Mouse (Mus musculus): ENCODE measurements around the gene Ncs1. TPM values are rescaled to one million over a fixed set of nuclear protein-coding genes. Genes with fewer than 3 reads are reported as not detected.

Gene Ncs1
- total RNA-seq, 2 experiments from 2014 or later, result 259 to 284 TPM

DNA sequence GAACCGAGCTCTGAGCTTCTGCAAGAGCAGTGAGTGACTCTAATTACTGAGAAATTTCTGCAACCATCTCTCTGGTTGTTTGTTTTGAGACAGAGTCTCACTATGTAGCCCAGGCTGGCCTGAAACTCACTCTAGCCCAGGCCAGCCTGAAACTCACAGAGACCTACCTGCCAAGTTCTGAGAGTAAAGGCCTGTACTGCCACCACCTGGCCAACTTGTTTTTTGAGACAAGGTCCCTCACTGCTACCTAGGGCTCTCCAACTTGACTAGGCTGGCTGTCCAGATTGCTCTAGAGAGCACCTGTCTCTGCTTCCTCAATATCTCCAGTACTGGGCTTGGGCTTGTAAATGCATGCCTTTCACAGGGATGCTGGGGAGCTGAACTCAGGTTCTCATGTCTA lies 25.4 kb downstream of the Ncs1 start:
- no peak for DNase-seq (ENCODE audit: extremely low spot score in 1 of 2, low spot score in 1 of 2)

DNA sequence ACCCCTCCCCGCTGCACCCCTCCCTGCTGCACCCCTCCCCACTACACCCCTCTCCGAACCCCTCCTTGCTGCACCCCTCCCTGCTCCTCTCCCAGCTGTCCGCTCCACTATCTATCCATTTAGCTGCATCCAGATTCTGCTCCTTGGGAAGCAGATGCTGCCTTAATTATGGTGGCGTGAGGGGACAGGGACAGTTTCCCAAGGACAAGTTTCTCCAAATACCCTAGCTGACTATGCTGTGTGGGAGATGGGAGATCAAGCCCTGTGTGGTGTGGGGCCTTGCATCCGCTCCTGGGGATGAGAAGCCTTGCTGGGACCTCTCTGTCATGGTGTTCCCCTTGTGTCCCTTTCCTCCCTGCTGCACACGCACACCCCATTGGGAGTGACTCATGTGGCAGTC lies 29.4 kb downstream of the Ncs1 start:
- no peak for DNase-seq (ENCODE audit: extremely low spot score in 1 of 2, low spot score in 1 of 2)

DNA sequence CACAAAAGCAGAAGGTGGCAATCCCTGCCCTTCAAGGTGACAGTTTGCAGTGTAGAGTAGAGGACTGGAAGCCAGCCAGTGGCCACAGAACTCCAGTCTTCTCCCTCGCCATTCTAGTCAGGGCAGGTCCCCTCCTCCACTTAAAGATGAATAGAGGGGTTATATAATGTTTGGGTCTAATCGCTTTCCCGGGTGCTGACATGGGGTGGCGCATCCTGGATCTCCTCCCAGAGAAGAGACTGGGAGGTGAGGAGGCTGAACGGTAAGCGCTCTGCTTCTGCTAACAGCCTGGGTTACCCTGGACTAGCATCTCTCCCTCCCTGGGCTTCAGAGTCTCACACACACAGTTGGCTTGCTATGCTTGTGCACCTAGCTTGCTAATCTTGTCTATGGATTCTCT lies 32.2 kb downstream of the Ncs1 start:
- no peak for DNase-seq (ENCODE audit: extremely low spot score in 1 of 2, low spot score in 1 of 2)

DNA sequence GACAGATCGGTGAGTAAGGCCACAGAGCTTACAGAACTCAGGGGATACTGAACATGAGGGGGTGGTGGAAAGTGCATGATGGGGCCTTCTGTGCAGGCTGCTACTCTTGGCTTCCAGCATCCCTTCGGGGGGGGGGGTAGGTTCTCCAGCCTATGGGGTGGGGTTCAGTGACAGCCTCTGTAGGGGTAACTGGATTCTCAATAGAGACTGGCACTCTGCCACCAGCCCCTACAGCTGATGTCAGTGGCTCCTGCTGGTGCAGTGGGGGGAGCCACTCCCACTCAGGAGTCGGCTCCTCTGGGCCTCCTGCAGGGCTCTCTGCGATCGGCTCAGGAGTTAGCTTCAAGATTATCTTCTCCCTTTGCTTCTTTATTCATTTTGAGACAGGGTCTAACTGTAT lies 32.9 kb downstream of the Ncs1 start:
- no peak for DNase-seq (ENCODE audit: extremely low spot score in 1 of 2, low spot score in 1 of 2)

DNA sequence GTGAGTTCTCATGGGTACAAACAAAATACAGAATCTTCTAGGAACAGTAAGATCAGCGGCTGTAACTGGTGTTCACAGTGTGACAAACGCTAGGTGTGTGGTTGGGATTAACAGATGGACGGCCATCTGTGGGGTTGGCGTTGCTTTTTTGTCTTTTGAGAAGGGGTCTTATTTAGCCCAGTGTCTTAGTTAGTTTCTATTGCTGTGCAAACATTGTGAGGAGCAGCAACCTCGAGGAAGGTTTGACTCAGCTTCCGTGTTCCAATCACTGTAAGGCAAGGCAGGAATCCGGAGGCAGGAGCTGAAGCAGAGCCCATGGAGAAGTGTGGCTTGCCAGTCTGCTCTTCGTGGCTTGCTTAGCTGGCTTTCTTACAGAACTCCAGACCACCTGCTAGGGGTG lies 35.5 kb downstream of the Ncs1 start:
- no peak for DNase-seq (ENCODE audit: extremely low spot score in 1 of 2, low spot score in 1 of 2)

DNA sequence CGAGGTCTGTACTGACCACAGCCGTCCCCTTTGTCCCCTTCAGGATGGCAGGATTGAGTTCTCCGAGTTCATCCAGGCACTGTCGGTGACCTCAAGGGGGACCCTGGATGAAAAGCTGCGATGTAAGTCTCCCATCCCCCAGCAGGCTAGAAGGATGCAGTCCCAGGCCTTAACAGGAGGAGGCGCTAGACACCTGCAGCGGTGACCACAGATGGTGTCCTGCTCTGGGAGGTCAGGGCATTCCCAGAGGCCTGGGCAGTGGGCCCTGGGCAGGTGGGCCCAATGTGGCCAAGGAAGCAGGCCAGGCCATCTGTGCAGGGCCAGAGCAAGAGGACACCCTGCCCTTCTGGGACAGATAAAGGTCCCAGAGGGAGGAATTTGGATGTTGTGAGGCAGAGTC lies 36.6 kb downstream of the Ncs1 start:
- DNase-seq (ENCODE audit: extremely low spot score in 1 of 2, low spot score in 1 of 2), result no peak

DNA sequence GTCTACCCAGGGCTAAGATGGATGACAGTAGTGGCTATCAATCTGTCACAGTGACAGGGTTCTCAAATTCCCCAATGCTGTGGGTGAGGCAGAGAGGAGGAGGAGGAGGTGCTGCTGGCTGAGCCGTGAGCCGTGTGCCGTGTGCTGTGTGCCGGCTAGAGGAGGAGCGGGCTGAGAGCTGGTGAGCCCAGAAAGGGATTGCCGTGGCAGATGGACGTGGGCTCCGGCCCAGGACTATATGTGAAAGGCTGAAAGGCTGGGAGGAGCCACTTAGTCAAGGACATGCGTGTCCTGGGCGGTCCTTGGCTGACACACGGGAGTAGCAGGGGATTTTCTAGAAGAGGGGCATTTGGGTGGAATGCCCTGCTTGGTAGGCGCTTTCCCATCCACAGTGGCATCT lies 37.3 kb downstream of the Ncs1 start:
- DNase-seq (ENCODE audit: extremely low spot score in 1 of 2, low spot score in 1 of 2), result no peak

DNA sequence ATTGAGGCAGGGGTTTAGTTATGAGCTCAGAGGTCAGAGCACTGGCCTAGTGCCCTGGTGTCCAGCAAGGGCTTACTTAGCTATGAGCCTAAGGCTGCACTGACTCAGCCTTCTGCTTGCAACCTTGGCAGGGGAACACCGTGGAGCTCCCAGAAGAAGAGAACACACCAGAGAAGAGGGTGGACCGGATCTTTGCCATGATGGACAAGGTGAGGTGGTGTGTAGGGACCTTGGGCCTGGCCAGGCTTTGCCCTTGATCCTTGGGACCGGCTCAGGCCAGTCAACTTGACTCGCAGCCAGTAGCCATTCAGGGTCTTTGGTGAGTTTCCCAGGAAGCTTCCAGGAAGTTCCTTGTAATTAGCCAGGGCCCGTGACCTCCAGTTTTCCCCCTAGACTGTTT lies 38.9 kb downstream of the Ncs1 start:
- DNase-seq (ENCODE audit: extremely low spot score in 1 of 2, low spot score in 1 of 2), result no peak

DNA sequence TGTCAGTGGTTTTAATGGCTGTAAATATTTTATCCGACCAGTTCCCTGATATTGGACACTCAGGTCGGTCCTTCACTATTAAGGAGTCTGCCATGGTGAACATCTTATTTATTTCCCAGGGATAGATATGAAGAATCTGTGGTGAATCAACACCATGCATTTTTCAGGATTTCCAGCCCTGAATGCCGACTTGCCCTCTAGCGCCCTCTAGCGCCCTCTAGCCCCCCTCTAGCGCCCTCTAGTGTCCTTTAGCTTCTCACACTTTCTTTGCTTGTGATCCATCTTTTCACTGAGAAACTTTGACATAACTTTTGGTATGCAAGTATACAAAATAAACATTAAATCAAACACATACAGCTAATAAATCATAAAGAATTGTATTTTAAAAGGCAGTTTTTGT lies 45.8 kb downstream of the Ncs1 start:
- DNase-seq (ENCODE audit: extremely low spot score in 1 of 2, low spot score in 1 of 2), result peak in 1 of 2 experiments; percentile 77

DNA sequence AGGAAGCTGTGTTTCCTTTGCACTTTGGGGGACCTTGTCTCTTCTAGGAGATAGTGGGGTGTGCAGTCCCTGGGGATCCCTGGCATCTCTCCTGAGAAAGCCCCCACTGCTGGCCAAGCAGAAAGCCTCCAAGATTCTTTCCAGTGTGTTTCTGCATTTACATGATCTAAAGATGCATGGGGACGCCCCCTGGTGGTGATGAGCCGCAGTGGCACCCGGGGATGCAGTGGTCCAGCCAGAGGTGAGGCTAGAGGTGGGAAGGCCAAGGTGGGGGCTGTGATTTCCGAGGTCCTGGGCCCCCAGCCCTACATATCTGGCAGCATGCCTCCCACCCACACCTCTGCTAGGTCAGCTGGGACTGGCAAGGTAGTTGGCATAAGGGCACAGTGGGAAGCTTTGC lies 49.4 kb downstream of the Ncs1 start:
- DNase-seq (ENCODE audit: extremely low spot score in 1 of 2, low spot score in 1 of 2), result peak; percentile 64 to 87

DNA sequence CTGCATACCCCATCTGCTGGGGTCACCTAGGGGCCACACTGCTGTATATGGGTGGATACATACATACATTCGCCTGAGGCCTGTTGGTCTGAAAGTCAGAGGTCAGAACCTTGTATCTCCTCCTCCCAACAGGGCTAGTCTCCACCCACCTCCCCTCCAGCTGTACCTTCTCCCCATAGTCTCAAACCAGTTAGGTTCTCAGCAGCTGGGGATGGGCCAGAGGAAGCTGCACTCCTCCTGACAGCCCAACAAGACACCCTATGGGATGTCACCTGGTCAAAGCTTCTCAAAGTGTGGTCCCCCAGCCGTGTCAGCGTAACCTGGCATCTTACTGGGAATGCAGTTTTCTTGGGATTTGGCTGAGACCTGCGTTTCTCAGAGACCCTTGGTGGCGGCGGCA lies 50.8 kb downstream of the Ncs1 start:
- no peak for DNase-seq (ENCODE audit: extremely low spot score in 1 of 2, low spot score in 1 of 2)

DNA sequence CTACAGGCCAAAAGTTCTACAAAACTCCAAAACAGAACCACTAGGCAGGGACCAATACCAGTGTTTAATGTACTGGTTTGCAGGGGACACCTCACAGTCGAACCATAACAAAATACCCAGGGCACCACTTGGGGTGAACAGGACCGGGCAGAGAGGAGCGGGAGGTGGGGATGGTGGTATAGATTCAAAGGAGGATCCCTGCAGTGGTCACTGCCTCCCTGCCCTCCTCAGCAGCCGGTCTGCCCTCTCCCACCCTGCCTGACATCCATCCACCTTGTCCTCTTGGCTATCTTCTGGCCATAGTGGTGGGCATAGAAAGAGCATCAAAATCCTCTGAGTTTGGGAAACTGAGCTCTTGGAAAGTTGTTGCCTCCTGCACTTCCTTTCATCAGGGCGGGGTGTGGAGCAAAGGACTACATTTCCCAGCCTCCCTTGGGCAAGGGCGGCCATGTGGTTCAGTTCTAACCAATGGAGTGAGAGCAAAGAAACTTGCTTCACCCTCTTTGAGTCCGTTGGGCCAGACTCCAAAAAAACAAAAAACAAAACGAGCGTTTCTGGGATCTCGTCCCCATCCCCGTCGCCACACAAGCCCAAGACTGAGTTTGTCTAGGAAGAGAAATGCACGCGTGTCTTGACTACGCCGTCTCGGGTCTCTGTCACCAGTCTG lies 52.1 kb downstream of the Ncs1 start:
- DNase-seq (ENCODE audit: extremely low spot score in 1 of 2, low spot score in 1 of 2), result no peak

DNA sequence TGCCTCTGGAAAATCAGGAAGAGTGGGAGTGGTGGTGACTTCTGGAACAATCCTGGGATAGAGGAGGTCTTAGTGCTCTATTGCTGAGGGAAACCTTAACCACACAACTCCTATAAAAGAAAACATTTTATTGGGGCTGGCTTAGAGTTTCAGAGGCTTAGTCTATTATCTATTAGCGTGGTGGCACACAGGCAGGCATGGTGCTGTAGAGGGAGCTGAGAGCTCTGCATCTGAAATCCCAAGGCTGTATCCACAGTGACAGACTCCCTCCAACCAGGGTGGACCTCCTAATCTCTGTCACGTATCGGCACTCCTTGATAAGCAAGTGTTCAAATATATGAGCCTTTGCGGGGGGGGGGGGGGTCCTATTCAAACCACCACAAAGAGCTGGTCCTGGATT lies 53.2 kb downstream of the Ncs1 start:
- DNase-seq (ENCODE audit: extremely low spot score in 1 of 2, low spot score in 1 of 2), result no peak

DNA sequence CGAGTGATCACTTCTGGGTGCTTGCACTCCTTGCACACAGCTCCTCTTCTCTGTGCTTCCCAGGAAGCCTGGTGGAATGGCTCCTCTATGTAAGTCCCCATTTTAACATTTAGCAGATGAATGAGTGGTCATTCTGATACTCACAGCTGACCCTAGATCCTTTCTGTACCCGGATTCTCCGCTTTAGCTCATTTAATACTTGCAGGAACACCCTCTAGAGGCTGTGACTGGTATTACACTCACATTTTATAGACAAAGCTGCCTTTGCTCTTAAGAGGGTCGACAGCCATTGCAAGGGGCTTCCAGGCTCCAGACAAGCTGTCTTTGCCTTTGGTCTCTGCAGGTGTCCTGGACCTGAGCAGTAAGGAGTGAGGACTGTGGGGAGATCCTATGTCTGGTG lies 53.6 kb downstream of the Ncs1 start:
- no peak for DNase-seq (ENCODE audit: extremely low spot score in 1 of 2, low spot score in 1 of 2)

DNA sequence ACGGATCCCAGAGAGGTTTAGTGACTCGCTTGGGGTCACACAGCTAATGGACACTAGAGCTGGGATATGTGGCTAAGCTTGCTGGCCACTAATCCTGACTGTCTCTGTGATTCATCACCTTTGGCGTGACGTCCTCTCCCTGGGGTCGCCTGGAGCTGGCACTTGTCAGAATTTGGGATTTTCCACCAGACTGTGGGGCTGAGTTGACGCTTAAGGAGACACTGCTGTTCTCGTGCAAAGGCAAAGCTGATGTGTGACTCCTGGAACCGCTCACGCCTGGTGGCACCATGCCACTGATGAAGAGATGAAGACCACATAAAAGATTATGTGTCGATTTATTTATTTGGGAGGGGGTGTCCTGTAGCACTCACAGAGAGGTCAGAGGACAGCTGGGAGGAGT lies 54.4 kb downstream of the Ncs1 start:
- no peak for DNase-seq (ENCODE audit: extremely low spot score in 1 of 2, low spot score in 1 of 2)

DNA sequence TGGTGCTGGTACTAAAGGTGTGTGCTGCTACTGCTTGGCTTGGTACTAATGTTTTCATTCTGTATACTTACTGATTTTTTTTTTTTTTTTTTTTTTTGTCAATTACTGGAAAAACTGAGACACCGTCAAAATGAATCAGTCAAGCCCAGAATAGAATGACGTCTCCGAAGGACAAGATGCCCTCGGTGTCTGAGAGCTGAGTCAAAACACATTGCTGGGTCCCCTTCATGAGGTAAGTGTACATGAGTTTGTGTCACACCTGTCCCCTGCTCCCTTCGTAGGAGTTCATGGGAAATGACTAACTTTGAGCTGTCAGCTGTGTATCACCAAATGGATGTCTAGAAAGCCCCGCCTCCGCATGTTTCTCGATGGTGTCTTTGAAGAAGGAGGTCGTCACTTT lies 57.6 kb downstream of the Ncs1 start:
- DNase-seq (ENCODE audit: extremely low spot score in 1 of 2, low spot score in 1 of 2), result no peak

DNA sequence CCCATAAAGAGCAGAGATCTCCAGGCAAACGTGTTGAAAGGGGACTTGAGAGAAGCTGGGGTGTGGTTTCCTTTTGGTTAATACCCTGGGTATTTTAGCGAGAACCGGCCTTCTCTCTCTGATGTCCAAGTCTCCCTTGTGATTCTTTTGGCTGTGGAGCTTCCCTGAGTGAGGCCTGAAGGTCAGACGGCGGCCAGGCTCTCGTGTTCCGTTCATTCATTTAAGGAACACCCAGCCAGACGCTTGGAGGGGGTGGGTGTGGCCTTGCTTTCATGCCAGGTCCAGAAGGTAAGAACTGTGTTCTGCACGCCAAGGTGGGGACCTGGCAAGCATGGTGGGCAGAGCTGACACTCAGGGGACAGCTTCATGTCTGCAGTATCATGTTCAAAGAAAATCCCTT lies 58.6 kb downstream of the Ncs1 start:
- no peak for DNase-seq (ENCODE audit: extremely low spot score in 1 of 2, low spot score in 1 of 2)

DNA sequence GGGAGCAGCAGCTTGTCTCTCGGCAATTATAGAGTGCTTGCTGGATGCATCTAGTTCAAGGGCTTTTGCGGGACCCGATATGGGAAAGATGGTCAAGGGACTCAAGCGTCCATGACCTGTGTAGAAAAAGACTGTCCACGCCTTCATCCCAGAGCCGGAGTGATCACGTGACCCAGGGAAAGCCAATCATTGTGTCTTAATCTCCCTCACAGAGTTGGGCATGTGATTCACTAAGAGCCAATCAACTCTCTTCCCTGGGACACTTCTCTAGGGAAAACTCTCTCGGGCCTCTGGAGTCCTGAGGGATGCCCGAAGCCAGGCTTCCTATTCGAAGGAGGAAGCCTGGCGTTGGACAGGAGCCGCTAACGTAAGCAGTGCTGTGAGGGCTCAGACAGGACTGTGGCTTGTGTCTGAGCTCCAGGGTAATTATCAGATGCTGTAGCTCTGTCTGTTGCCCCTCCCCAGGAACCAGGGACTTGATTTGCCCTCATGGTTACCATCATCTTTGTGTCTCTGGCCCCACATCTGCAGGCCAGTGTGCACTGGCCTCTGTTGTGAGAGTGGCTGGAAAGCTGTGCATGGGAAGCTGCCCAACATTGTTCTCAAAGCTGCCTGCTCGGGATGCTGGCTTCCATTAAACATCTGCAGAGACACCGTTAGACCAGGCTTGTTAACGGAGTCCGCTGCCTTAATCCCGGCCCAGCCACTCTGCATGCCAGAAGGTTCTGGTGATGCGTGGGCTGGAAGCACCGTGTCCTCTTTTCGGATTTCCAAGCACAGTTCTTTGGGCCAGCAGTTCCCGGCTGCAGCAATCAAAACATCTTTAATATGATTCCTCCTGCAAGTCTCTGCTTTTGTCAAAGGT lies 59.4 kb downstream of the Ncs1 start:
- DNase-seq (ENCODE audit: extremely low spot score in 1 of 2, low spot score in 1 of 2), result no peak

DNA sequence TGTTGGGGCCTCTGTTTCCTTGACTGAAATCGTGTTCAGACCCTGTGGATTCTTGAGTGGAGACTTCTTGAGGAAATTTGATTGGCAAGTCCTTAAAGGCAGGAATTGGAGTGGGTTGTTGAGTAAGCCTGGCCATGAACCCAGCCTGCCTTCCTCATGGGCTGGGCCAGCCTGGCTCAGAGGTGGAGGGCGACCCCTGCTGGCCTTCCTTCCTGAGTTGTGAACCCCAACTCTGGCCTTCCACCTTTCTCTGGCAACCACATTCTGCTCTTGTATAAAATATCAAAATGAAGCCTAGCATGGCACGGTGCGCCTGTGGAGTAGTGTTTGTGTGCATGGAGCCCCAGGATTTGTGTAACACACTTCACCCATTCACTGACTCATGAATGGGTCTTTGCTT lies 60.1 kb downstream of the Ncs1 start:
- peak in 1 of 2 experiments; percentile 48 for DNase-seq (ENCODE audit: extremely low spot score in 1 of 2, low spot score in 1 of 2)

DNA sequence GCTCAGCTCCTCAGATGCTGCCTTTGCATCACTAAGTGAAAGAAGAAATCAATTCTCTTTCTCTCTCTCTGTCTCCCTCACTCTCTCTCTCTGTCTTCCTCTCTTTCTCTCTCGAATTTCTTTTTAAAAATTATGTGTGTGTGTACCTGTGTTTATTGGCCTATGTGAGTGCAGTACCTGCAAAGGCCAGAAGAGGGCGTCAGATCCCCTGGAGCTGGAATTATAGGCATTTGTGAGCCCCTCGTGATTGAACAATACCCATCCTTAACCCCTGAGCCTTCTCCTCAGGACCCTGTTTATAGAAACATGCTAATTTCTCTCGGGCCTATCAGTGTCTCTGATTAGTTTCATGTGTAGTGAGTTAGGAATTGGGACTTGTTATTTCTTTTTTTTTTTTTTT lies 62.6 kb downstream of the Ncs1 start:
- DNase-seq (ENCODE audit: extremely low spot score in 1 of 2, low spot score in 1 of 2), result no peak

DNA sequence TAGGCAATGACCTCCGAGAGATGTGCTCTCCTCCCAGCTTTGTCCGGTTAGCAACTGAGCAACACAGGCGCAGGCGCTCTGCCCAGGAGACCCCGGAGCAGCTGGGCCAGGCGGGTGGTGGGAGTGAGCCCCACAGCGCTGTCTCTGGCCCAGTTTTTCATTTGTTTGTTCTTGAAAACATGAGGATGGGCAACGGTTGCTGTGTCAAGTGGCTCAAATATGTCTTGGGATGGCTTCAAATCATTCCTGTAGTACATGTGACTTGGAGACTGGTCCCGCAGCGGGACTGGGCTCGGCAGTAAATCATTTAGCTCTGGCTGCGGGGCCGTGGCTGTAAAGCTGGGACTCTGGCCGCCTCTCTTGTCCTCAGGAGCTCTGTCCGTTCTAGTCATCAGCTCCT lies 63.9 kb downstream of the Ncs1 start:
- no peak for DNase-seq (ENCODE audit: extremely low spot score in 1 of 2, low spot score in 1 of 2)

DNA sequence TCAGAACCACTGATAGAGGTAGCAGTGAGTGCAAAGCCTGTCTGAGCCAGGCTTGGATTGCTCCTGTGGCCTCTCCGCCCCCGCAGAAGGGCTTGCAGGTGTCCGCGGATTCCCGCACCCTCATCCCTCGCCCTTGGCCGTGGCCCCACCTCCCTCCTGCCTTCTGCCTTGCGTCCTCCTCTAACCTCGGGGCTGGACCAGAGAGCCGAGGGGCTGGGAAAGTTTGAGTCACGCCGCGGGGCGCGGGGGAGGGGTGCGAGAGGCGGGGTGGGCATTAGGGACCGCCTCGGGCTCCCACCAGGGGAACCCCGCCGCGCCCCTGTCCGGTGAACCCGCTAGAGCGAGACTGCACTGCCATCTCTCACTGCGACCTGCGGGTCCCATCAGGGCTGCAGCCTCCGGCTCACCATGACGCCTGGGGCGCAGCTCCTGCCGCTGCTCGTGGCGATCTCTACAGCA lies 68.4 kb downstream of the Ncs1 start, which contains the start of gene Hmcn2:
TSS of gene Hmcn2 (plus strand) at position 409 of the 459 bp plus-strand sequence.
- no peak for DNase-seq (ENCODE audit: extremely low spot score in 1 of 2, low spot score in 1 of 2)
